Mouse (Mus musculus) thymus, postnatal 4 days (tissue): ENCODE data around the gene Mark3.
A peak's percentile ranks its signal among the peaks of the same experiment; 100 is the strongest.
"Not testable (repeated sequence)": the region's sequence is repeated elsewhere in the genome, so short reads cannot be mapped to it uniquely, and the experiment has no call there.

Experiments
- DNase-seq: peaks from one replicate; pipeline ENCODE4 v3.0.0; 2021

Gene Mark3

GRCm38 (mm10) chr12:111655695-111656094 lies 81.4 kb downstream of the Mark3 start:
- no peak for DNase-seq

DNA sequence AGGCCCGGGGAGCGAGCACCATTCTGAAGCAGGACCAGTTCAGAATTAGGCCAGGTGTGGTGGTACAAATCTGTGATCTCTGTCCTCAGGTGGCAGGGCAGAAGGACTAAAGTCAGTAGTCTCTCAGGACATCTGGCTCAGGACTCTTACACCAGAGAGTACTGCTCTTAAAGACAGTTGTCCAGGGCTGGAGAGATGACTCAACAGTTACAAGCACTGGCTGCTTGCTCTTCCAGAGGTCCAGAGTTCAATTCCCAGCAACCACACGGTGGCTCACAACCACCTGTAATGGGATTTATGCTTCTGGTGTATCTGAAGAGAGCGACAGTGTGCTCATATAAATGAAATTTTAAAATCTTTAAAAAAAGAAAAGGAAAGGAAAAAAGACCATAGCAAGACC lies 85.0 kb downstream of the Mark3 start:
- DNase-seq, result no peak

DNA sequence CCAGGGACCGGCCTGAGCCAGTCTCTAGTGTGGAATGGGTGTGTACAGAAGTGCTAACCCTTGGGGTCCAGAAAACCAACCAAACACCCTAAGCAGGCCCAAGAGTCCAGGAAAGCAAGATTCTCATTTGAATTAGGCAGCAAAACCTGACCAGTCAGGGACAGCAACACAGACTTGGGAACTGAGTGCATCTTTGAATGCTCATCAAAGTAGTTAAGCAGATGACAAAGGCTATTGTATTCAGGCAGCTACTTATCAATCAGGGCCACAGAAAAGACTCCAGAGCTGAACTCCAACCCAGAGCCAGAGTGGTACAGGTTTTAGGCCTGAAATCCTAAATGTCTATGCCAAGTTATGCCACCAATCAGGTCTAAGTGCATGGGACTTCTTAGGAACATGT lies 86.3 kb downstream of the Mark3 start:
- no peak for DNase-seq

GRCm38 (mm10) chr12:111661554-111661953 lies 87.2 kb downstream of the Mark3 start:
- not testable (repeated sequence) for DNase-seq

- no peak for DNase-seq
These were observed 89.2 kb downstream of the Mark3 start for GRCm38 (mm10) chr12:111663228-111664143.

GRCm38 (mm10) chr12:111664144-111664634 lies 89.9 kb downstream of the Mark3 start:
- no peak for DNase-seq

GRCm38 (mm10) chr12:111665041-111665880 lies 90.9 kb downstream of the Mark3 start:
- DNase-seq, result no peak

DNA sequence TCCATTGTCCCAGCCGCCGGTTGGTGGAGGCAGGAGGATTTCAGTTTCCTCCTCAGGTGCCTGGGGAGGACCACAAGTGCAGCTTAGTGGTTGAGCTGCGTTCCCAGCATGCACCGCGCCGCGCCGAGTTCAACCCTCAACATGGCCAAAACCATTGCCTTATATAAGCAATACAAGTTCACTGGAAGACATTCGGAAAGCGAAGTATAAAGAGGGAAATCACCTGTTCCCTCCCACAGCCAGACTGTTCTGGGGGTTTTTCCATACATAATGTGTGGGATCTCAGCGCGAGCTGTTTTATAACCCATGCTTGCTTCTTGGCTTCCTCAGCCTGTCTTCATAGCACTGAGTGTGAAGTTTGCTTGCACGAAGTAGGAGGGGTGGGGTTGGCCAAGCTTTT lies 92.1 kb downstream of the Mark3 start:
- DNase-seq, result no peak

- no peak for DNase-seq
These were observed 93.1 kb downstream of the Mark3 start for GRCm38 (mm10) chr12:111667421-111667820.

DNA sequence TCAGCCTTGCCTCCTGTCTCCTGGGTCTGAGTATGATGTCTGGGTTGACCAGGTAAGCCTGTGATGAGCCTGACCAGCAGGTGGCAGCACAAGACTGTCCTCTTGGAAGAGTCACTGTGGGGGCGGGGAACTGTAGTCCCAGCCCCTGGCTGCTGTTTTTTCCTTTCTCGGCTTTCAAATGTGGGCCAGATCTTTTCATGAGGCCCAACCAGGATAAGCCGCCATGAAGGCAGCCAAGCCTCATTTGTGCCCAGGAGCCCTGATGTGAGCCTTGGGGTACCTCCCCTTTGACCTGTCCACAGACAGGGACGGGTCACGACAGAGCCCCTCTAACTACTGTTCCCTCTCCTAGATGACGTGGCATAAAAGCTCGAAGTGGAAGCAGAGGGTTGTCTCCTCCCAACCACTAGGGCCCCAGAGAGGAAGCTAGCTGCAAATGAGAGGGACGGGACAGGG lies 94.2 kb downstream of the Mark3 start:
- peak; percentile 100 for DNase-seq

DNA sequence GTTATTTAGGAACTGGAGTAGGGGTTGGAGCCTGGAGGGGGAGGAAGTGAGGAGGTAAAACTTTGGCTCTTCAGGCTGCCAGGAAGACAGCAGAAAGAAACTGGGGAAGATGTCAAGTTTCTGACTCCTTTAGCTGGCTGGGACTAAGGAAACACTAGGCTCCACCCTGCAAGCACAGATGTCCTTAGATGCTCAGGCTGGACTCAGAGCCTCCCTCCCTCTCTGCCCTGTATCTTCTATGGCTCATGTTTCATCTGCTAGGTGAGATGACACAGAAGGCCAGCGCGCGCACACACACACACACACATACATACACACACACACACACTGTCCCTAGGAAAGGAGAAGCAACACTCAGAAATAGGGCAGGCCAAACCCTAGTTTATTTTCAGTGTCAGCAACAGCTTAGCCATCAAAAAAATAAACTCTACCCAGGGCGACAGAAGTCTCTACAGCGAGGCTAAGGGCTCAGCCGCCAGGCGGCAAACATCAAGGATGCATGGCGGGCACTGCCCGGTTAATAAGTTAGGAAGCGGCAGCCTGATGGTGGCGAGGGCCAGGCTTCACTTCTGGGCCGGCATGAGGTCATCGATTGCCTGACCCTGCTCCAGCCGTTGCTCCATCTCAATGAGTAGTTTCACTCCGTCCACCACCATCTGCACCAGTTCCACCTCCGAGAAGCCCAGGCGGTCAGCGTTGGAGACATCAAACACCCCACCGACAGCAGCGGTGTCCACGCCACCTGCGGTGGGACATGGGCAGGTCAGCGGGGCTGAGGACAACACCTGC lies 94.9 kb downstream of the Mark3 start:
- no peak for DNase-seq

DNA sequence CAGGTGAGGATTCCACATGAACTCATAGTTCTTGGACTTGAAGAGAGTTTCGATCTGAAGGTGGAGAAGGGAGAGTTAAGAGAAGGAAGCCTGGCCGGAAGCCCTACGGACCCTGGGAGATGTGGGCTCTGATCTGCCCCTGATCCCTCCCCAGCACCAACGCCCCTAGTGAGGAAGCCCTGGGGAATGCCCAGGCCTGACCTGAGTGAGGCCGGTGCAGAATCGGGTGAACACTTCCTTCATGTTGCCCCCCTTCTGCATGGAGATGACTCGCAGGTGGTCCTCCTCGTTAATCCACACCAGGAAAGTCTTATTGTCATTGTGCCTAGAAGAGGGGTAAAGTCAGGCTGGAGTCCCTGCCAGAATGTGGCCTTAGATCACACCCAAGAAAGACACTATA lies 95.6 kb downstream of the Mark3 start:
- DNase-seq, result no peak

GRCm38 (mm10) chr12:111670371-111670971 lies 96.1 kb downstream of the Mark3 start:
- no peak for DNase-seq

DNA sequence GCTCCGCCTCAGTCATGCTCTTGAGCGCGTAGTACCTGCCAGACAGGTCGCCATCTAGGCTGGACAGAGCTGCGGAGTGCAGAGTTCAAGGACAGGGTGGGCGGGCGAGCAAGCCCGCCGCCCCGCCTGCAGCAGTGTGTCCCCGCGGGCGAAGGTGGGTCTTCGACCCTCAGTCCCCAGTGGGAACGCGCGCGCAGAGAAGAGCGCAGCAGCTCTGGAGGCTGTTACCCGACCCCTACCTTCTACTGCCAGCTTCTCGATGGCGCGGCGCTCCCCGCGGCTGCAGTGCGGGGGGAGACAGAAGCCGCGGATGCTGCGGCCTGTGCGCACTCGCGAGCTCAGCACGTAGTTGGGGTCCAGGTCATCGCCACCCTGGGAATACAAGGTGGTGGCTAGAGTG lies 96.7 kb downstream of the Mark3 start:
- DNase-seq, result peak; percentile 57

DNA sequence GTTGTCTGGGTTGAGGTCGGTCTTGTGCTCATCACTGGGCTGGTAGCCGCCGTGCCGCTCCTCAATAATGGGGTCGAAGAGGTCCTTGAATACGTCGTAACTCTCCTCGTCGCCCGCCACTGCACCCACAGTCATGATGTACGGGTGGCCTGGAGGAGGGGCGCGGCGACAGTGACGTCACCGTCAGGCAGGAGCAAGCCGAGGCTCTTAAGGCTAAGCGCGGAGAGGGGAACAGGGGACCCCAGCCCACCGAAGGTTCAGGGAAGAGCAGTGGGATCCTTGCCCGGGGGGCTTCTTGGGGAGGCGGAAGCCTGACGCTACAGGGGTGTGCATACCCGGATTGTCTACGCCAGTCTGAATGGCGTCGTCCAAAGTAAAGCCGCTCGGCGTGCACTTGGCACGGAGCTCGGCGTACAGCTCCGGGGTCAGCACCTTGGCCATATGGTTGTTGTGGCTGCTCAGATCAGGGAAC lies 97.1 kb downstream of the Mark3 start:
- peak; percentile 85 for DNase-seq

- DNase-seq, result peak; percentile 74
These were observed 97.9 kb downstream of the Mark3 start, which contains the start of gene Ckb for GRCm38 (mm10) chr12:111672176-111672575. Gene Ckb, minus strand, starts transcription at chr12:111672338.

GRCm38 (mm10) chr12:111672581-111672980 lies 98.3 kb downstream of the Mark3 start:
- DNase-seq, result no peak

- no peak for DNase-seq
These were observed 100.6 kb downstream of the Mark3 start for GRCm38 (mm10) chr12:111674850-111675486.

DNA sequence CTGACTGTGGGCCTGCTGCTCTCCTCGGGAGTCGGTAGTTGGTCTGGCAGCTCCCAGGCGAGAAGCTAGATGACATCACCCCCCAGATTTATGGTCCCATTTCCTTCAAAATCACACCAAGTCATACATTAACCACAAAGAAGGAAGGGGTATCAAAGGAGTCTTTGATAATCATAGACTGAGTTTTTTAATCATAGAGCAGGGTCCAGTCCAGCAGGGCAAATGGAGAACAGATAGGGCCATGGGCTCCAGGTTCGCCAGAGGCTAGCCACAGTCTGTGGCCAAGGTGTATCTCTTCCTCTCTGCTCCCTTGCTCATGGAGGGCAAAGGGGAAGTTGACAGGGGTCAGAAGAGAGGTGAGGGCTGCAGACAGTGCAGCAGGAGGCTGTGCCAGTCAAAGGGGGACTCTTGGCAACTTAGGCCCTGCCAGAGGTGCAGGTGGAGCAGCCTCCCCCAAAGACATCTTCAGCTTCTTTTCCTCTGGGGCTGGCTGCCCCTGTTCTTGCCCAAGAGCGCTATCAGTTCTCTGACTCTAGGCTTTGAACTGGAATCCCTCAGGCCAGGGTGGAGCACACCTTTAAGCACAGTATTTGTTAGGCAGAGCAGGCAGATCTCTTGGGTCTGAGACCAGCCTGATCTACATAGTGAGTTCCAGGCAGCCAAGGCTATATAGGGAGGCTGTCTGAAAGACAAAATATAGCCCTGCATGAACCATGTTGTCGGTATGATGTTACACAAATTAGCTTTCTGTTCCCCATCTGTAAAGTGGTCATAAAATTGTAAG lies 101.7 kb downstream of the Mark3 start:
- DNase-seq, result no peak

- no peak for DNase-seq
These were observed 103.1 kb downstream of the Mark3 start for GRCm38 (mm10) chr12:111677421-111677820.
